Mouse (Mus musculus): ENCODE results near the gene Zswim7. TPM values are rescaled to one million over a fixed set of nuclear protein-coding genes. Genes with fewer than 3 reads are reported as not detected.
A peak's percentile ranks its signal among the peaks of the same experiment; 100 is the strongest.

The Zswim7 gene
- polyA plus RNA-seq, 1 experiment from 2014 or later = 21.1 TPM

- no peak for ATAC-seq (ENCODE audit: insufficient read depth)
- no peaks in the 10 kb centered on the region for H3K27me3 ChIP-seq (ENCODE audit: insufficient read depth, low read length)
- H3K27ac ChIP-seq (ENCODE audit: low read depth) = no peak overlapping the region
- H3K4me1 ChIP-seq (ENCODE audit: insufficient read depth) = no peaks in the 10 kb centered on the region
- H3K4me2 ChIP-seq = no peak overlapping the region
- no peak overlapping the region for H3K4me3 ChIP-seq (ENCODE audit: low read depth, low read length)
- no peaks in the 10 kb centered on the region for H3K9me3 ChIP-seq (ENCODE audit: low read depth, low read length)
- 59% methylated on average over 5 of the region's 5 CpGs for WGBS
- DNase-seq = no peak
- H3K36me3 ChIP-seq (ENCODE audit: insufficient read depth) = no peaks in the 10 kb centered on the region
- no peak overlapping the region for H3K9ac ChIP-seq
- no peak for TF ChIP-seq CTCF (IDR thresholded peaks at IDR 0.05; ENCODE audit: low read depth)
Observed at GRCm38 (mm10) chr11:62259214-62259613, 22.0 kb downstream of the Zswim7 start.

GRCm38 (mm10) chr11:62253380-62253779, 27.8 kb downstream of the Zswim7 start:
- Histone ChIP-seq H3K4me3 (ENCODE audit: low read depth, low read length) (no peak overlapping the region), H3K9me3 (ENCODE audit: low read depth, low read length) (no peaks in the 10 kb centered on the region), H3K27ac (ENCODE audit: low read depth) (no peak overlapping the region), H3K4me2 (no peak overlapping the region), H3K4me1 (ENCODE audit: insufficient read depth) (peaks cover 9% of the 10 kb centered on the region; the same call in 1 of the 2 replicates), H3K27me3 (ENCODE audit: insufficient read depth, low read length) (peaks cover 17% of the 10 kb centered on the region), H3K36me3 (ENCODE audit: insufficient read depth) (no peaks in the 10 kb centered on the region), H3K9ac (no peak overlapping the region)
- DNase-seq (no peak), ATAC-seq (ENCODE audit: insufficient read depth) (no peak)
- TF ChIP-seq CTCF (IDR thresholded peaks at IDR 0.05; ENCODE audit: low read depth) = no peak
- 65% methylated on average over 5 of the region's 5 CpGs for WGBS

- DNase-seq (peak; percentile 48), ATAC-seq (ENCODE audit: insufficient read depth) (no peak)
- H3K9ac ChIP-seq = no peak overlapping the region
- H3K27ac ChIP-seq (ENCODE audit: low read depth) = no peak overlapping the region
- no peak for TF ChIP-seq CTCF (IDR thresholded peaks at IDR 0.05; ENCODE audit: low read depth)
- H3K4me1 ChIP-seq (ENCODE audit: insufficient read depth) = peaks cover 9% of the 10 kb centered on the region; the same call in 1 of the 2 replicates
- H3K36me3 ChIP-seq (ENCODE audit: insufficient read depth) = no peaks in the 10 kb centered on the region
- H3K4me3 ChIP-seq (ENCODE audit: low read depth, low read length) = no peak overlapping the region
- WGBS = 42% methylated on average over 11 of the region's 11 CpGs
- peak overlapping the region; percentile 27 for H3K4me2 ChIP-seq
- H3K27me3 ChIP-seq (ENCODE audit: insufficient read depth, low read length) = peaks cover 17% of the 10 kb centered on the region
- no peaks in the 10 kb centered on the region for H3K9me3 ChIP-seq (ENCODE audit: low read depth, low read length)
Observed at GRCm38 (mm10) chr11:62251047-62251446, 30.1 kb downstream of the Zswim7 start.

GRCm38 (mm10) chr11:62249266-62250037, 31.7 kb downstream of the Zswim7 start:
- peak; percentile 55 for DNase-seq
- peak overlapping the region; percentile 100 for H3K4me2 ChIP-seq
- no peak overlapping the region for H3K27ac ChIP-seq (ENCODE audit: low read depth)
- H3K9me3 ChIP-seq (ENCODE audit: low read depth, low read length) = no peaks in the 10 kb centered on the region
- H3K4me1 ChIP-seq (ENCODE audit: insufficient read depth) = peaks cover 9% of the 10 kb centered on the region; the same call in 1 of the 2 replicates
- 3% methylated on average over 35 of the region's 35 CpGs for WGBS
- H3K9ac ChIP-seq = peak overlapping the region; percentile 47
- ATAC-seq (ENCODE audit: insufficient read depth) = peak; percentile 39; the same call in 1 of the 2 replicates
- no peaks in the 10 kb centered on the region for H3K36me3 ChIP-seq (ENCODE audit: insufficient read depth)
- TF ChIP-seq CTCF (IDR thresholded peaks at IDR 0.05; ENCODE audit: low read depth) = peak; percentile 40
- peaks cover 17% of the 10 kb centered on the region for H3K27me3 ChIP-seq (ENCODE audit: insufficient read depth, low read length)
- H3K4me3 ChIP-seq (ENCODE audit: low read depth, low read length) = peak overlapping the region; percentile 54

- peak; percentile 94 for ATAC-seq (ENCODE audit: insufficient read depth)
- WGBS = under 1% methylated on average over 65 of the region's 69 CpGs
- H3K4me3 ChIP-seq (ENCODE audit: low read depth, low read length) = peak within 1 kb of the TSS; percentile 54
- peak; percentile 91 for DNase-seq
- peaks cover 9% of the 10 kb centered on the region; the same call in 1 of the 2 replicates for H3K4me1 ChIP-seq (ENCODE audit: insufficient read depth)
- peaks cover 17% of the 10 kb centered on the region for H3K27me3 ChIP-seq (ENCODE audit: insufficient read depth, low read length)
- H3K9ac ChIP-seq = peak within 1 kb of the TSS; percentile 47
- peak within 1 kb of the TSS; percentile 100 for H3K4me2 ChIP-seq
- TF ChIP-seq CTCF (IDR thresholded peaks at IDR 0.05; ENCODE audit: low read depth) = no peak
- no peaks in the 10 kb centered on the region for H3K36me3 ChIP-seq (ENCODE audit: insufficient read depth)
- no peaks in the 10 kb centered on the region for H3K9me3 ChIP-seq (ENCODE audit: low read depth, low read length)
- 0 out of 2 replicates have a peak within 1 kb of the TSS, but pooled peaks have one; percentile 18 for H3K27ac ChIP-seq (ENCODE audit: low read depth)
Observed at GRCm38 (mm10) chr11:62248401-62249244, 32.6 kb downstream of the Zswim7 start, which contains the start of gene Adora2b. Gene Adora2b, plus strand, starts transcription at chr11:62248984.

GRCm38 (mm10) chr11:62247759-62248400, 33.3 kb downstream of the Zswim7 start:
- Histone ChIP-seq H3K4me3 (ENCODE audit: low read depth, low read length) (peak overlapping the region; percentile 54), H3K4me1 (ENCODE audit: insufficient read depth) (peaks cover 9% of the 10 kb centered on the region; the same call in 1 of the 2 replicates), H3K27me3 (ENCODE audit: insufficient read depth, low read length) (peaks cover 17% of the 10 kb centered on the region), H3K36me3 (ENCODE audit: insufficient read depth) (no peaks in the 10 kb centered on the region), H3K27ac (ENCODE audit: low read depth) (no peak overlapping the region), H3K4me2 (peak overlapping the region; percentile 100), H3K9ac (peak overlapping the region; percentile 47), H3K9me3 (ENCODE audit: low read depth, low read length) (no peaks in the 10 kb centered on the region)
- DNase-seq = no peak
- no peak for TF ChIP-seq CTCF (IDR thresholded peaks at IDR 0.05; ENCODE audit: low read depth)
- ATAC-seq (ENCODE audit: insufficient read depth) = no peak
- 32% methylated on average over 18 of the region's 18 CpGs for WGBS
